Mouse (Mus musculus) limb, embryonic 11.5 days (tissue): ENCODE measurements around the gene Cnn2. TPM values are rescaled to one million over a fixed set of nuclear protein-coding genes. Genes with fewer than 3 reads are reported as not detected.
A peak's percentile ranks its signal among the peaks of the same experiment; 100 is the strongest.

ENCODE experiments used
- ATAC-seq: fragments of 200-750 bp; cut with Nextera tagmentation; 2 replicates; pipeline ENCODE4 v1.8.0; 2017; ENCODE audit warnings: low read depth; ENCODE audit not compliant: insufficient number of reproducible peaks, low FRiP score, low TSS enrichment
- DNase-seq: peaks from one replicate; pipeline ENCODE4 v3.0.0-alpha.2; 2015; ENCODE audit warnings: low spot score
- H3K27ac ChIP-seq: fragments of 300-500 bp; sonication (generic); replicated peaks from 2 replicates; pipeline ENCODE4 v1.5.1; 2014; ENCODE audit warnings: low read depth, mild to moderate bottlenecking, low read length
- H3K27me3 ChIP-seq: fragments of 300-500 bp; sonication (generic); 2 replicates; pipeline ENCODE4 v1.6.1; 2014; ENCODE audit warnings: mild to moderate bottlenecking, low read length, mixed read lengths; ENCODE audit not compliant: control insufficient read depth, insufficient read depth
- H3K36me3 ChIP-seq: fragments of 300-500 bp; sonication (generic); 2 replicates; pipeline ENCODE4 v1.6.1; 2014; ENCODE audit warnings: mild to moderate bottlenecking, low read length, moderate library complexity, mixed read lengths; ENCODE audit not compliant: control insufficient read depth, insufficient read depth
- H3K4me1 ChIP-seq: fragments of 300-500 bp; sonication (generic); 2 replicates; pipeline ENCODE4 v1.6.1; 2014; ENCODE audit warnings: low read length, mixed read lengths; ENCODE audit not compliant: control insufficient read depth, insufficient read depth
- H3K4me2 ChIP-seq: fragments of 300-500 bp; sonication (generic); 2 replicates; pipeline ENCODE4 v1.6.1; 2014; ENCODE audit warnings: low read depth, mild to moderate bottlenecking, moderate library complexity; ENCODE audit not compliant: severe bottlenecking
- H3K4me3 ChIP-seq: fragments of 300-500 bp; sonication (generic); 2 replicates; pipeline ENCODE4 v1.5.1; 2014; ENCODE audit warnings: low read depth, low read length
- H3K9ac ChIP-seq: fragments of 300-500 bp; sonication (generic); 2 replicates; pipeline ENCODE4 v1.6.1; 2014; ENCODE audit warnings: mild to moderate bottlenecking, low read length
- H3K9me3 ChIP-seq: fragments of 300-500 bp; sonication (generic); 2 replicates; pipeline ENCODE4 v1.6.1; 2016; ENCODE audit warnings: low read length; ENCODE audit not compliant: control insufficient read depth
- WGBS: fragments of 180-500 bp; shearing (Covaris S2); extraction: QIAGEN DNeasy Blood & Tissue Kit; methylation state at CpG from one replicate; pipeline ENCODE4 v1.1.7; 2014; 5-methylcytosine and 5-hydroxymethylcytosine counted together
- polyA plus RNA-seq: library from polyadenylated mRNA; unstranded; fragments of >200 nt; fragmentation: Nextera tagmentation; extraction: Ambion mirVana; gene quantifications from 2 replicates; pipeline ENCODE4 v1.2.1, GENCODE M21; 2014

Cnn2 gene
- polyA plus RNA-seq, 1 experiment from 2014 or later, result 255 TPM

- Histone ChIP-seq H3K4me1 (peaks cover 6% of the 10 kb centered on the region; the same call in 1 of the 2 replicates), H3K9ac (0 out of 2 replicates have a peak overlapping the region, but pooled peaks have one; percentile 4), H3K27ac (no peak overlapping the region), H3K27me3 (no peaks in the 10 kb centered on the region), H3K4me3 (no peak overlapping the region), H3K4me2 (no peak overlapping the region), H3K36me3 (peaks cover 44% of the 10 kb centered on the region), H3K9me3 (no peaks in the 10 kb centered on the region)
- WGBS, result 95% methylated on average over 7 of the region's 7 CpGs
- DNase-seq (no peak), ATAC-seq (no peak)
Measured at GRCm38 (mm10) chr10:79964727-79965126, 23.7 kb upstream of the Cnn2 start.

GRCm38 (mm10) chr10:79965325-79965724, 23.1 kb upstream of the Cnn2 start:
- H3K9me3 ChIP-seq, result no peaks in the 10 kb centered on the region
- no peak overlapping the region for H3K4me2 ChIP-seq
- H3K4me1 ChIP-seq, result peaks cover 6% of the 10 kb centered on the region
- H3K36me3 ChIP-seq, result peaks cover 44% of the 10 kb centered on the region
- H3K27ac ChIP-seq, result no peak overlapping the region
- ATAC-seq, result no peak
- no peak for DNase-seq
- H3K4me3 ChIP-seq, result no peak overlapping the region
- 93% methylated on average over 5 of the region's 5 CpGs for WGBS
- no peaks in the 10 kb centered on the region; the same call in 1 of the 2 replicates for H3K27me3 ChIP-seq
- no peak overlapping the region for H3K9ac ChIP-seq

GRCm38 (mm10) chr10:79966886-79967400, 21.4 kb upstream of the Cnn2 start:
- WGBS, result 92% methylated on average over 5 of the region's 5 CpGs
- H3K36me3 ChIP-seq, result peaks cover 44% of the 10 kb centered on the region
- H3K4me1 ChIP-seq, result peaks cover 13% of the 10 kb centered on the region
- no peak overlapping the region for H3K9ac ChIP-seq
- no peaks in the 10 kb centered on the region for H3K9me3 ChIP-seq
- H3K4me3 ChIP-seq, result no peak overlapping the region
- no peak for DNase-seq
- no peak for ATAC-seq
- H3K27me3 ChIP-seq, result peaks cover 9% of the 10 kb centered on the region
- H3K4me2 ChIP-seq, result no peak overlapping the region
- no peak overlapping the region for H3K27ac ChIP-seq

GRCm38 (mm10) chr10:79968181-79968580, 20.2 kb upstream of the Cnn2 start:
- Histone ChIP-seq H3K27me3 (peaks cover 9% of the 10 kb centered on the region), H3K36me3 (peaks cover 39% of the 10 kb centered on the region)
- WGBS, result 90% methylated on average over 1 of the region's 1 CpGs

GRCm38 (mm10) chr10:79969124-79969568, 19.2 kb upstream of the Cnn2 start:
- Histone ChIP-seq H3K4me1 (peaks cover 13% of the 10 kb centered on the region), H3K4me2 (no peak overlapping the region), H3K36me3 (peaks cover 39% of the 10 kb centered on the region), H3K4me3 (no peak overlapping the region), H3K27ac (no peak overlapping the region), H3K9ac (no peak overlapping the region; the same call in 1 of the 2 replicates), H3K9me3 (no peaks in the 10 kb centered on the region), H3K27me3 (peaks cover 9% of the 10 kb centered on the region)
- WGBS, result 21% methylated on average over 3 of the region's 3 CpGs
- DNase-seq (no peak), ATAC-seq (no peak)

More at GRCm38 (mm10) chr10:79968181-79968580, 20.2 kb upstream of the Cnn2 start:
- DNase-seq (no peak), ATAC-seq (no peak)
- H3K9ac ChIP-seq, result no peak overlapping the region
- H3K4me2 ChIP-seq, result no peak overlapping the region
- H3K4me1 ChIP-seq, result peaks cover 13% of the 10 kb centered on the region
- no peak overlapping the region for H3K4me3 ChIP-seq
- H3K27ac ChIP-seq, result no peak overlapping the region
- no peaks in the 10 kb centered on the region for H3K9me3 ChIP-seq

- H3K27ac ChIP-seq, result no peak within 1 kb of the TSS
- H3K4me3 ChIP-seq, result peak within 1 kb of the TSS; percentile 46
- peak within 1 kb of the TSS; percentile 96 for H3K4me2 ChIP-seq
- peak; percentile 20; the same call in 1 of the 2 replicates for ATAC-seq
- H3K9ac ChIP-seq, result peak within 1 kb of the TSS; percentile 63
- H3K9me3 ChIP-seq, result no peaks in the 10 kb centered on the region
- DNase-seq, result peak; percentile 55
- H3K4me1 ChIP-seq, result peaks cover 13% of the 10 kb centered on the region
- peaks cover 31% of the 10 kb centered on the region for H3K36me3 ChIP-seq
- WGBS, result 6% methylated on average over 45 of the region's 47 CpGs
- peaks cover 9% of the 10 kb centered on the region for H3K27me3 ChIP-seq
Measured at GRCm38 (mm10) chr10:79970415-79971182, 17.8 kb upstream of the Cnn2 start, which contains the start of gene Grin3b. Gene Grin3b (plus strand): TSS chr10:79970715.

GRCm38 (mm10) chr10:79971183-79971497, 17.2 kb upstream of the Cnn2 start:
- 5% methylated on average over 19 of the region's 21 CpGs for WGBS
- peak; percentile 67 for DNase-seq
- Histone ChIP-seq H3K9me3 (no peaks in the 10 kb centered on the region), H3K4me2 (peak overlapping the region; percentile 96), H3K27me3 (peaks cover 9% of the 10 kb centered on the region), H3K4me1 (peaks cover 13% of the 10 kb centered on the region), H3K9ac (peak overlapping the region; percentile 63), H3K4me3 (peak overlapping the region; percentile 46), H3K36me3 (peaks cover 31% of the 10 kb centered on the region), H3K27ac (no peak overlapping the region)
- peak; percentile 14; the same call in 1 of the 2 replicates for ATAC-seq

- WGBS, result 71% methylated on average over 14 of the region's 14 CpGs
- H3K36me3 ChIP-seq, result peaks cover 34% of the 10 kb centered on the region
- H3K9ac ChIP-seq, result no peak overlapping the region
- peaks cover 9% of the 10 kb centered on the region for H3K27me3 ChIP-seq
- DNase-seq, result no peak
- no peak overlapping the region for H3K4me3 ChIP-seq
- no peak for ATAC-seq
- no peak overlapping the region for H3K4me2 ChIP-seq
- no peak overlapping the region for H3K27ac ChIP-seq
- no peaks in the 10 kb centered on the region for H3K9me3 ChIP-seq
- H3K4me1 ChIP-seq, result peaks cover 13% of the 10 kb centered on the region
Measured at GRCm38 (mm10) chr10:79972831-79973230, 15.6 kb upstream of the Cnn2 start.
